In the genomic region with DNA sequence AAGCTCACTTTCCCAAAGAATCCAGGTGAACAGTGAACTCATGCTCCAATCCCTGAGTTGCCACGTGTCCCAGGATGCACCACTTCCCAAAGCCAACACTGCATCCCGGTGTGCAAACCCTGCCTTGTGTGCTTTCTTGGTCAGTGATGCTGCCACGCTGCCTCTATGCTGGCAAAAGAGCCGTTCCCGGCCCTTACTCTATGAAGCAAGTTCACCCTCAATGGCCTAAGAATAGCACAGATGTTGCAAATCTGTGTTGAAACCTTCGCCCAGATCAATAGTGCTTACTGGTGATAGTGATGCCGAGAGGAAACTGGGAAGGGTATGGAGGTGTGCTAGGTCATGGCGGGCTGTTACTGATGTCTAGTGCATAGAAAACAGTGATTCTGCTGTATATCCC, we compare ENCODE assay signal across 36 mouse cellular contexts. TPM values are rescaled to one million over a fixed set of nuclear protein-coding genes. Genes with fewer than 3 reads are reported as not detected.
"Had no signal": no experiment of that assay in that cellular context is flagged by ENCODE, and none has a peak within 500 bp of the region (broad histone marks: within the 10 kb centered on the region; RNA-seq: fewer than 3 reads in every experiment).

No protein-coding gene starts in this region.

- H3K9me3 ChIP-seq: heart, embryonic 10.5 days; heart, embryonic 15.5 days; hindbrain, embryonic 12.5 days; hindbrain, embryonic 13.5 days; hindbrain, embryonic 15.5 days; intestine, embryonic 15.5 days had no signal

- H3K27ac ChIP-seq: heart, adult 2 months; heart, embryonic 10.5 days; heart, embryonic 13.5 days; heart, embryonic 15.5 days; hindbrain, embryonic 10.5 days; hindbrain, embryonic 12.5 days; hindbrain, embryonic 13.5 days; hindbrain, embryonic 14.5 days; hindbrain, embryonic 15.5 days; hindbrain, postnatal 0 days; intestine, embryonic 15.5 days; kidney, embryonic 15.5 days; kidney, postnatal 0 days; layer of hippocampus, adult 2 months had no signal

- H3K27me3 ChIP-seq: heart, embryonic 12.5 days; heart, embryonic 13.5 days; heart, embryonic 15.5 days; hindbrain, embryonic 15.5 days; intestine, embryonic 15.5 days; kidney, embryonic 15.5 days had no signal

- H3K4me1 ChIP-seq: heart, embryonic 10.5 days; heart, embryonic 12.5 days; heart, embryonic 13.5 days; heart, embryonic 15.5 days; hindbrain, embryonic 12.5 days; hindbrain, embryonic 15.5 days; intestine, embryonic 15.5 days had no signal

- H3K9ac ChIP-seq: heart, embryonic 12.5 days; heart, embryonic 13.5 days; heart, embryonic 15.5 days; hindbrain, embryonic 12.5 days; hindbrain, embryonic 13.5 days; hindbrain, embryonic 14.5 days; hindbrain, embryonic 15.5 days; intestine, embryonic 15.5 days; kidney, embryonic 15.5 days had no signal

- ATAC-seq: hindbrain, embryonic 16.5 days; hindbrain, postnatal 0 days; inflammation-experienced regulatory T-cells, adult 6 months; intestine, embryonic 15.5 days; intestine, embryonic 16.5 days; intestine, postnatal 0 days had no signal

- H3K36me3 ChIP-seq: heart, embryonic 10.5 days; heart, embryonic 12.5 days; heart, embryonic 13.5 days; heart, embryonic 15.5 days; hindbrain, embryonic 10.5 days; hindbrain, embryonic 12.5 days; hindbrain, embryonic 13.5 days; hindbrain, embryonic 15.5 days; intestine, embryonic 15.5 days; kidney, embryonic 15.5 days had no signal

- H3K4me3 ChIP-seq: heart, adult 2 months; heart, embryonic 10.5 days; heart, embryonic 12.5 days; heart, embryonic 13.5 days; heart, embryonic 15.5 days; hindbrain, embryonic 10.5 days; hindbrain, embryonic 12.5 days; hindbrain, embryonic 13.5 days; hindbrain, embryonic 15.5 days; intestine, embryonic 15.5 days; kidney, embryonic 15.5 days; layer of hippocampus, adult 2 months had no signal

- H3K4me2 ChIP-seq: heart, embryonic 11.5 days; heart, embryonic 12.5 days; heart, embryonic 13.5 days; heart, embryonic 15.5 days; hindbrain, embryonic 12.5 days; hindbrain, embryonic 13.5 days; hindbrain, embryonic 14.5 days; hindbrain, embryonic 15.5 days; intestine, embryonic 15.5 days; kidney, embryonic 15.5 days had no signal

- DNase-seq: heart, adult 18-20 months; heart, adult 2 months; heart, postnatal 10 days; heart, postnatal 14 days; heart, postnatal 36 days; heart, postnatal 4 days; kidney, adult 11 months; kidney, adult 18-20 months; kidney, adult 2 months; kidney, adult 8-10 months; kidney, adult 9 months; kidney, postnatal 10 days; kidney, postnatal 14 days; kidney, postnatal 25 days; kidney, postnatal 36 days; kidney, postnatal 4 days; layer of hippocampus, adult 9-11 months had no signal

RNA-seq across cellular contexts. Expression of a gene that starts 48.3 kb away (rescaled TPM):
- polyA plus RNA-seq: inflammation-experienced regulatory T-cells, adult 6 months had no signal
